Mouse (Mus musculus) embryo, embryonic 11 days (tissue): ENCODE data around the gene Relb.

ENCODE experiments used
- DNase-seq: peaks from one replicate; pipeline ENCODE4 v3.0.0-alpha.2; 2015

Relb gene

GRCm38 (mm10) chr7:19629361-19629734 lies at the start of gene Relb:
TSS of gene Relb (minus strand) at chr7:19629438.
- peak; percentile 96 for DNase-seq

GRCm38 (mm10) chr7:19678901-19679300 lies 49.7 kb upstream of the Relb start:
- no peak for DNase-seq

GRCm38 (mm10) chr7:19677872-19678271 lies 48.6 kb upstream of the Relb start, which contains the start of gene Apoc2:
TSS of gene Apoc2 (minus strand) at chr7:19677941.
- DNase-seq, result no peak

DNA sequence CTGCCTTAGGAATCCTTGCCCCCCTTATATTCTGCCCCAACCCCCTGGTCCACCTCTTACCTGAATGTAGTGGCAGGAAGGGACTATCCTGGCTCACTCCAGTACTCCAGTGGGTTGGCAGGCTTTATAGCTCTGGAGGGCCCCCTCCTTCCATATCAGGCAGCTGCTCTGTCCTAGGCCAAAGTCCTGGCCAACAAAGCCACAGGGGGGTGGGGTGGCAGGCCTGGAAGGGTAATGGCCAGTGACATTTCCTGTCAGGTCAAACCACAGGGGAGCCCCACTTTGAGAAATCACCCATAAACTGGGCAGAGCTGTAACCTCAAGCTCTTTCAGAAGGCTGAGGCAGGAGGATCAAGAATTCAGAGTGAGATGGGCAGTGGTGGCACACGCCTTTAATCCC lies 47.4 kb upstream of the Relb start:
- DNase-seq, result no peak

GRCm38 (mm10) chr7:19675824-19676223 lies 46.6 kb upstream of the Relb start:
- no peak for DNase-seq

- DNase-seq, result no peak
Observed at GRCm38 (mm10) chr7:19673083-19673699, 44.0 kb upstream of the Relb start.

GRCm38 (mm10) chr7:19671511-19671910 lies 42.3 kb upstream of the Relb start:
- DNase-seq, result no peak

GRCm38 (mm10) chr7:19668947-19669721 lies 39.9 kb upstream of the Relb start:
- DNase-seq, result peak; percentile 94

DNA sequence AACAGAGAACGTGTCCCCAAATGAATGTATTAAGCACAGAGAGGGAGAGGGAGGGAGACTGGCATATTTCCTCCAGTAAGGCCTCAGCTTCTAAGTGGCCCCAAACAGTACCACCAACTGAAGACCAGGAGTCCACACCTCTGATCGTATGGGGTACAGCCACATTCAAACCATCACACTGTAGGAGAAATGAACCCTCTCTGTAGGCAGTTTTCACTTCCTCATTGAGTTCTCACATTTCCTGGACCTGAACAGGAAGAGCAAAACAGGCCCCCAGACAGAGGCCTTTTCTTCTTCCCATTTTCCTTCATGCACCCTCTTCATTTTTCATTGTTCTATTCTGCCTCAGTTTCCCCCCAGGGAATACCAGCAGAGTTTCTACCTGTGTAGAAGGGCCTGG lies 38.2 kb upstream of the Relb start:
- no peak for DNase-seq

DNA sequence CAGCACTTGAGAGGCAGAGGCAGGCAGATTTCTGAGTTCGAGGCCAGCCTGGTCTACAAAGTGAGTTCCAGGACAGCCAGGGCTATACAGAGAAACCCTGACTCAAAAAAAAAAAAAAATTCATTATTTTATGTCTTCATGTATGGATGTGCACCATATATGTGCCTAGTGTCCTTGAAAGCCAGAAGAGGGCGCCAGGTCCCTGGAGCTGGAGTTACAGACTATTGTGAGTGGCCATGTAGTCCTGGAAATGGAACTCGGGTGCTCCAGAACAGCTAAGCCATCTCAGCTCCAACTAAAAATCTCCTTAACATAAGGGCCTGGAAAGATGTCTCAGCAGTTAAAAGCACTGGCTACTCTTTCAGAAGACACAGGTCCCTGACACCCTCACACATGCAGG lies 37.5 kb upstream of the Relb start:
- DNase-seq, result no peak

- peak; percentile 98 for DNase-seq
Observed at GRCm38 (mm10) chr7:19664955-19665841, 36.0 kb upstream of the Relb start, which contains the start of gene Clptm1. TSS of gene Clptm1 (minus strand) at chr7:19665033.

- no peak for DNase-seq
Observed at GRCm38 (mm10) chr7:19664455-19664954, 35.3 kb upstream of the Relb start.

GRCm38 (mm10) chr7:19663940-19664339 lies 34.7 kb upstream of the Relb start:
- no peak for DNase-seq

DNA sequence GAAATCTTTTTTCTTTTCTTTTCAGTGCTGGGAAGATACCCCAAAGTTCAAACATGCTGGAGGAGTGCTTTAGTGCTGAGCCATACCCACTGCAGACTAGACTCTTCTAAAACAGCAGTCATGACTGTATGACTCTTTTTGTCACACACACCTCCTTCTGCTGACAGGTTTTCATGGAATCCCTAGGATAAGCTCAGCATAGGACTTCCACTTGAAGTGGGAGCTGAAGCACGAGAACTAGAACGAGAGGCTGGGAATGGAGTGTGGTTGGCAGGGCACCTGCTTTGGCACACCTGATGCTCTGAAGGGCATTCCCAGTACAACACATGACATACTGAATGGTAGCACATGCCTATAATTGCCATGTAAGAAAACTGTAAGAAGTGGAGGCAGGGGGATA lies 23.4 kb upstream of the Relb start:
- DNase-seq, result no peak

DNA sequence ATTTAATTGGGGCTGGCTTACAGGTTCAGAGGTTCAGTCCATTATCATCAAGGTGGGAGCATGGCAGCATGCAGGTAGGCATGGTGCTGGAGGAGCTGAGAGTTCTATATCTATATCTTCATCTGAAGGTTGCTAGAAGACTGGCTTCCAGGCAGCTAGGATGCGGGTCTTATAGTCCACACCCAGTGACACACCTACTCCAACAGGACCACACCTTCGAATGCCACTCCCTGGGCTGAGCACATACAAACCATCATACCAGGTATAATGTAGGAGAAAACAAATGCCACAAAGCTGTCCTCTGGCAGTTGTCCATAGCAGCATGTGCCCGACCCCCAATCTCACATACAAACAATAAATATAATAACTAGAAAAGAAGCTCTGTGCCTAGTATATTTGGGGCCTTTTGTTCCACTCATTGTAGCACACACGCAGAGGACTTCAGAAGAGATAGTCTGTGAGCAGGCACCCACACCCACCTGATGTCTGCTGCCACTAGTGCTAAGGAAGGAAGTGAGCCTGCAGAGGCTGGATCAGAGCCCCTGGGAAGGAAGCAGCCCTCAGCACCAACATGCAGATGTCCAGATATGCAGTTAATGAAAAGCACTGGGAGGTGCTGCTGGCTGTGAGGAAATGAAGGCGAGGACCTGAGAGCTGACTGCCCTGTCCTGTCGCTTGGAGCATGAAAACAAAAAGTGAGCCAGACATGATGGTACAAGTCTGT lies 22.0 kb upstream of the Relb start:
- no peak for DNase-seq

- no peak for DNase-seq
Observed at GRCm38 (mm10) chr7:19641223-19641622, 12.0 kb upstream of the Relb start.

GRCm38 (mm10) chr7:19635074-19635827 lies 6.0 kb upstream of the Relb start:
- DNase-seq, result no peak

GRCm38 (mm10) chr7:19634591-19634990 lies 5.4 kb upstream of the Relb start:
- DNase-seq, result no peak

- DNase-seq, result no peak
Observed at GRCm38 (mm10) chr7:19633855-19634254, 4.6 kb upstream of the Relb start.

DNA sequence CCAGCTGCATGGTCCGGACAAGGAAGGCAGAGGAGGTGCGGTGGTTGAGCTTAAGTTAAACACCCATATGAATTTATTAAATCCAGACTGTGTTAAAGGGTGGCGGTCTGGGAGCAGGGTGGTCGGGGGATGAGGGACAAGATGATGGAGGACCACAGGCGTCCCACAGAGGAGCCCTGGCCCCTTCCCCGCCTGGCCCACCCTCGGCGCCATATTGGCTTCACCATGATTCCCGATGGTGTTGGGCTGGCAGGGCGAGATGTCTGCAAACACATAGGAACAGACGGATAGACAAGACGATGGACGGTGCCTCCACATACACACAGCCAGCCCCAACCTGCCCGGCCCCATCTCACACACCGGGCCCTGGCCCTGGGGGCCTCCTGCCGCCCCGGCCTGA lies 4.0 kb upstream of the Relb start:
- no peak for DNase-seq

- DNase-seq, result no peak
Observed at GRCm38 (mm10) chr7:19632720-19633119, 3.5 kb upstream of the Relb start.

DNA sequence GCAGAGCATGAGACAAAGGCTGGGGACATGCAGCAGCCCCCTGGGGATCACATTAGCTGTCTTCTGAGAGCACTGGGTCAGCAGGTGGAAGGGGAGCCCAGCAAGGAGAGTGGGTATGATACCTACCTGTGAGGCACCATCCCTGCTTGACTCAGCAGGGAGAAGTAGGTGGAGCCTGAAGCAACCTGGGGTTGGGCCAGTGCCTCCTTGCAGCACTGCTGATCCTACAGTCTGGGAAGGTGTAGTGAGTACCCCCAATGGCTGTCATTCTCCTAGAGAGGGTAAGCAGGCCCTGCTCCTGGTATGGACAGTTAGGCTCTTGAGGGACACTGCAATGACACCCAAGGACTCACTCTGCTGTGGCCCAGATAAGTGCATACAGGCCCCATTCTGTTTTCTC lies 3.0 kb upstream of the Relb start:
- no peak for DNase-seq
